Mouse (Mus musculus): ENCODE data around the gene Tmem63c.

Tmem63c gene

GRCm38 (mm10) chr12:87054873-87055272, 33.7 kb downstream of the Tmem63c start:
- DNase-seq (ENCODE audit: low spot score) = no peak

DNA sequence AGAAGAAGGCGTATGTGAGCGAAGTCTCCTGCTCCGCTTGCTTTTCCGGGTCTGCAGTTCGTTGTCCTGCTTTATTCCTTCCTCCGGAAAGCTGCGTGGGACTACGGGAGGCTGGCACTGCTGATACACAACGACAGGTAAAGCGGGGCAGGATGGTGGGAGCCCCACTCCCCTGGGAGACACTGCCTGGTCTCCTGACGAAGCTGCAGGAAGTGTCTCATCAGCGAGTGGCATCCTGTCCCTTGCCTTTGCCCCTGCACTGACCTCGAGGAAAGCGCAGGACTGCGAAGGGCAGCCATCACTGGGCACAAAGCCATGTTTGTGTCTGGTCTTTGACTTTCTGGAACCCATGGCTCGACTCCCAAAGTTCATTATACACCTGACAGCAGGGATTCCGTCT, 35.9 kb downstream of the Tmem63c start:
- no peak for DNase-seq (ENCODE audit: low spot score)

GRCm38 (mm10) chr12:87065446-87065845, 44.3 kb downstream of the Tmem63c start:
- DNase-seq (ENCODE audit: low spot score) = no peak

- DNase-seq (ENCODE audit: low spot score) = no peak
Measured at GRCm38 (mm10) chr12:87066429-87066828, 45.3 kb downstream of the Tmem63c start.

- DNase-seq (ENCODE audit: low spot score) = no peak
Measured at GRCm38 (mm10) chr12:87070520-87070919, 49.4 kb downstream of the Tmem63c start.

- DNase-seq (ENCODE audit: low spot score) = no peak
Measured at GRCm38 (mm10) chr12:87076610-87077009, 55.5 kb downstream of the Tmem63c start.

- DNase-seq (ENCODE audit: low spot score) = no peak
Measured at GRCm38 (mm10) chr12:87082797-87083196, 61.7 kb downstream of the Tmem63c start.

DNA sequence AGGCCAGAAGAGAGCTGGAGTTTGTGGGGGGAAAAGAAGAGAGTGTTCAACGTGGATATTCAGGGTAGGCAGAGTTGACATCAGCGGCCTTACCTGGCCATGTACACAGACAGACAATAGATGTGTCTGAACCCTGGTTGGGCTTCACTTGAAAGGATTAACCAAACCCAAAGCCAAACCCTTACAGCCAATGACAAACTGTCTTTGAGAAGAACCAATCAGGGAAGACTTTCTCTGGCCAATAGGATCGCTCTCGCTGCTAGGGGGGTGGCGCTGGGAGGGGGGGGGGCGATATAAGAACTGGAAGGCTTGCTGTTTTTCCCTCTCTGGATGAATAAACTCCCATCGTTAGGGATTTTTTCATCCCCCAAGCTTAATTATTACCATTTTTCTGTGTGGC, 66.1 kb downstream of the Tmem63c start:
- DNase-seq (ENCODE audit: low spot score) = no peak

GRCm38 (mm10) chr12:87088331-87088730, 67.2 kb downstream of the Tmem63c start:
- DNase-seq (ENCODE audit: low spot score) = no peak

GRCm38 (mm10) chr12:87089255-87089654, 68.1 kb downstream of the Tmem63c start:
- no peak for DNase-seq (ENCODE audit: low spot score)

DNA sequence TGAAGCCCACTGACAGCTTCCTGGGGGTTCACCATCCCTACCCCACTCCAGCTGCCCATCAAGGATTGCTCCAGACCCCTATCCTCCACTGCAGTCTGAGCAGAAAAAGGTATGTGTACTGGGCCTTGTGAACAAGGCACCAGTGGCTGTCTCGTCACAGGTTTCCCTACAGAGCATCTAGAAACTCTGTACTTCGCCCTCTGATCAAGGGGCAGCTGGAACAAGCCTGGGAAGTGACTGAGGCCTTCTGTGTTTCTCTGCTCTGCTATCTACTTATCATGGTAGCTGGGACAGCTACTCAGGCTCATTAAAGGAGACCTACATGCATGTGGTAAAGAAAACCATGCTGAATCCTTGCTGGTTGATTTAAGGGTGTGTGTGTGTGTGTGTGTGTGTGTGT, 68.6 kb downstream of the Tmem63c start:
- no peak for DNase-seq (ENCODE audit: low spot score)

GRCm38 (mm10) chr12:87091916-87092315, 70.8 kb downstream of the Tmem63c start:
- DNase-seq (ENCODE audit: low spot score) = no peak

GRCm38 (mm10) chr12:87093249-87093648, 72.1 kb downstream of the Tmem63c start:
- peak; percentile 59 for DNase-seq (ENCODE audit: low spot score)

- no peak for DNase-seq (ENCODE audit: low spot score)
Measured at GRCm38 (mm10) chr12:87093671-87094070, 72.5 kb downstream of the Tmem63c start.

DNA sequence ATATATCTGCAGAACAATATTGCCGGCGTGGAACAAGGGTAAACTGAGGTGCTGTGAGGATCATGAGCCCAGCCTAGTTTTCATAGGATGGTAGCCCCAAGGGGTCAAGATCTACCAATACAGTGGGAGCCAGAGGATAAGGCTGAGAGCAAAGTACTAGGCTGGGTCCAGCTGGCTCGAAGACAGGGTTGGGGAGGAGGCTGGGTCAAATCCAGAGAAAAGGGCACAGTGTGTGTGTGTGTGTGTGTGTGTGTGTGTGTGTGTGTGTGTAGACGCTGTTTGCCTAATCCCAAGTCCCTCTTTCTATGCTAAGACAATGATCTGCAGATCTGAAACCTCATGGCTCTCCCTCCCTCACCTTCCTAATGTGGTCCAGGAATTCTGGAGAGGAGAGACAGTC, 79.2 kb downstream of the Tmem63c start:
- DNase-seq (ENCODE audit: low spot score) = no peak

GRCm38 (mm10) chr12:87102165-87102631, 81.1 kb downstream of the Tmem63c start, which contains the start of gene Ngb:
Gene Ngb, minus strand, starts transcription at chr12:87102539.
- DNase-seq (ENCODE audit: low spot score) = no peak

- no peak for DNase-seq (ENCODE audit: low spot score)
Measured at GRCm38 (mm10) chr12:87103471-87103870, 82.3 kb downstream of the Tmem63c start.

DNA sequence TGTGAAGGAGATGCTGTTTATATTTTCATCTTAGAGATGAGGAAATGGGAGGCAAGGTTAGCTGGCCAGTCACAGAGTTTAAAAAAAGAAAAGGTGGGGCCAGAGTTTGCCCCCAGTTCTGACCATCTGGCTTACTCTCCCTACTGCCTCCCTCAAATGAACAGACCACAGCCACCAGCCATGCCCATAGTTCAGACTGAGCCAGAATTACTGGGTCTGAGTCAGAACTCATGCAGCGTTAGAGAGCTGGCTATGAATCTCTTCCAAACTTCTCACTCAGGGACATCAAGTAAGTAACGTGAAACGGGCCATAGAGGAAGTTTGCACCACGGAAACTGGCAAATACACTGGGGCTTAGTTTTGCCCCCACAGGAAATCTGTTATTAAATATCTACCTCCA, 83.7 kb downstream of the Tmem63c start:
- DNase-seq (ENCODE audit: low spot score) = no peak

DNA sequence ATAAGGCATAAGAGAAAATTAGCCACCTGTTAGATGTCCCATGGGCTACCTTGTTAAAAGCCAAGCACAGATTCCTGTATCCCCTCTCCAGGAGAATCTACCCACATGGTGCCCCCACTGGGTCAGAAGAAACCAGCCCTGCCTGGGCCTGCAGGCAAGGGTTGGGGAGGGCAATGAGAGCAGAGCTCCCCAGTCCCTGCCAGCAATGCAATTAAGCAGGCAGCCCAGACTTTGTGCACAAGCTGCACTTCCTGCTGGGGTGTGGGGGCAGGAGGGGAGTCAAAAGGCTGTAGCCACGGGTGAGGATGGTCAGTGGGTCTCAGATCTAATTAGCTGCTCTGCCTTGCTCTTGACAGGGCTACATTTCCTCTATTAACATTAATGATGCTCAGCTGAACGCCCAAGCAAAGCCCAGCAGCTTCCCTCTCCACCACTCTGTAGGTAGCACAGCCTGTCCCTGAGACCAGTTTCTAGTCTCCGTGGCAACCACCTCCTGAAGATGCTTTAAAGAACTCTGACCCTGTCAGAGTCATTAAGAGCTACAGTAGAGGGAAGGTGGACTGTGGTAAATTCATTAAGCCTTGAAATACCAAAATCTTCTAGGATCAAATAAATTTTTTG, 86.3 kb downstream of the Tmem63c start:
- DNase-seq (ENCODE audit: low spot score) = no peak

DNA sequence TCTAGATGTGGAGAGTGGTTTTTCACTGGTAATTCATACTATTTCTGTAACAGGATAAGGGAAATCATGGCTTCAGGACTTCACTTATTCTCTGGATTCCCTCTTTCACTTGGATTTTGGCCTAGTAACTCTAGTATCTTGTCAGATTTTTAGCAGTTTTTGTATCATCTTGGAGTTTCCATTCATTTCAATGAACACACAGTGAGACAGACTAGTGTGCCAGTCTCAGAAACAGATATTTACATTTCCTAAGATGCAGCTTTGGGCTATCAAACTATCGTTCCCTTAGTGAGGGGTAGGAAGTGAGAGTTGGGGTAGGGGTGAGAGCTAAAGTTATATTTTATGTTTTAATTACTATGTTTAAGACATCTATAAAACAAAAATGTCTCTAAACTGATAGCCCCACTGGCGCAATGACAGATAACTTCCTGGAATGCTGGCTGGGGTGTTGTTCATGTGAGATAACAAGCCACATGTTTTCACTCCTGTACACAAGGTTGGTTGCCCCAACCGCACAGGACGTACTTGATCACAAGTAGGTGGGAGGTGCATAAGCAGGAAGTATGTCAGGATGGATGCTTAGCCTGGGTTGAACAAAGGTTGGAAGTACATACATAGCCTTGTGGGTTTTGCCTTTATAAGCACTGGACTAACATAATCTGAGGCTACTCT, 100.9 kb downstream of the Tmem63c start:
- no peak for DNase-seq (ENCODE audit: low spot score)

- DNase-seq (ENCODE audit: low spot score) = no peak
Measured at GRCm38 (mm10) chr12:87127256-87127655, 106.1 kb downstream of the Tmem63c start.

- no peak for DNase-seq (ENCODE audit: low spot score)
Measured at GRCm38 (mm10) chr12:87130224-87130623, 109.1 kb downstream of the Tmem63c start.

DNA sequence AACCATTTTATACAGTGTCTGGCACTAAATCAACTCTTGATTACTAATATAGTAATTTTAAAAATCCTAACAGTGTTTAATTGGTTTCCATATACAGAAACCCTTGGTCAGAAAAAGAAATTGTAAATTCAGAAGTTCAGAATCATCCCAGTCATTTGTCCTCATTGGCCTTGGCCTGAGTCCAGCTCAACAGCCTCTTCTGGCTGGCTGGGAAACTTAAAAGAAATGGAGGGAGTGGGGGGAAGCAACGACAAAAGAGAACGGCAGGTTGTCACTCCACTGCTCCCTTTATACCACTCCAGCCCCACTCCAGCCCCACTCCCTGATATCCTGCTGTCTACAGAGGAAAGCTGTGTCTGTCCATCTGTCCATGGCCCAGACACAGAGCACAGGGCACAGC, 110.0 kb downstream of the Tmem63c start:
- peak; percentile 59 for DNase-seq (ENCODE audit: low spot score)

DNA sequence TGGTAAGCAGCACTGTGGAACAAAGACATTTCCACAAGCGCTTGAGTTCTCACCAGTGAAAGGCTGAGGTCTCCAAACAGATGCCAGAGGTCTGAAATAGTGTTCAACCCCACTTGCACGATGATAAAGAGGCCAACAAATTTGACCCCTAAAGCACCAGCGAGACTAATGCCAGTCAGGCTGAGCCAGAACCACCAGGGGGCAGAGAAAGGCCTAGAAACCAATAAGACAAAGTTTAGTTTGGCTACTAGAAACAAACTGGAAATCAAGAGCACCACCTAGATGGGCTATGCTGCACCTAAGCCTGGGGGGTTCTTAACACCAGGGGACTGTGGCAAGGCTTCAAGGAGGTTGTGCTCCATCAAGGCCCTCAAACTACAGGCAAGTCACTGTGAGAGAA, 110.5 kb downstream of the Tmem63c start:
- peak; percentile 67 for DNase-seq (ENCODE audit: low spot score)
